Mouse (Mus musculus) lung, postnatal 36 days (tissue): ENCODE measurements around the gene Ndufb7.

ENCODE experiments used
- DNase-seq: peaks from one replicate; pipeline ENCODE4 v3.0.0; 2022; ENCODE audit warnings: mixed read lengths

Ndufb7 gene

DNA sequence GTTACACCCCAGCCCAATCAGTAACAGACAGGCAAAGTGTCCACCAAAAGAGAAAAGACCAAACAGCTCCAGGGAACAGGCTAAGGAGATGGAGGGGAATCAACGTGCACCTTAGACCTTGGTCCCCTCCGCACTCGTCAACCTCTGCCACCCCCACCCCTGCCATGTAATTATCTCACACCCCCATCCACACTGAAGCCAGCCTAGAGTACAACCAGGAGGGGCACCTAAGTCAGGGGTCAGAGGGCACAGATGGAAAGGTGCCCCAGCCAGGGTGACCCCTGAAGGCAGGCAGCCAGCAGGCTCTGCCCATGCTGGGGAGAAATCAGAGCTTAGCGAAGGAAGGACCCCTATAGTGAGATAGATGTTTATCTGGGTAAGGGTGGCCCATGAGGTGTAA lies 10.4 kb downstream of the Ndufb7 start:
- DNase-seq, result no peak

DNA sequence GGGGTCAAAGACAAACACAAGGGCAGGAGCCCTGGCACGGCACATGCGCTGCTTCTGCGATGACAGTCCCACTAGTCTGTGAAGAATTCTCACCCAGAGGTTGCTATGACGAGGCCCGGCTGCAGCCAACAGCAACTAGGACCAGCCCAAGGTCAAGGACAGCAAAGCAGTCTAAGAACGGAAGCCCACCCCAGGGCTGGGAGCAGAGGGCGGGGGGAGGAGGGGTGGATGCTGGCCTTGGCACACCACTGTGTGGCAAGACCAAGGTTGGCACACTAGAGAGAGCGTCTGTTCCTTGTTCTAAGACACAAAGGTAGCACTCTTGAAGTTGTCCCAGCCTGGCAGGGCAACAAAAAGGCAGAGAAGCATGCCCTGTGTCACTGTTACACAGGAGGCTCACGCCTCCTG lies 10.9 kb downstream of the Ndufb7 start:
- no peak for DNase-seq

DNA sequence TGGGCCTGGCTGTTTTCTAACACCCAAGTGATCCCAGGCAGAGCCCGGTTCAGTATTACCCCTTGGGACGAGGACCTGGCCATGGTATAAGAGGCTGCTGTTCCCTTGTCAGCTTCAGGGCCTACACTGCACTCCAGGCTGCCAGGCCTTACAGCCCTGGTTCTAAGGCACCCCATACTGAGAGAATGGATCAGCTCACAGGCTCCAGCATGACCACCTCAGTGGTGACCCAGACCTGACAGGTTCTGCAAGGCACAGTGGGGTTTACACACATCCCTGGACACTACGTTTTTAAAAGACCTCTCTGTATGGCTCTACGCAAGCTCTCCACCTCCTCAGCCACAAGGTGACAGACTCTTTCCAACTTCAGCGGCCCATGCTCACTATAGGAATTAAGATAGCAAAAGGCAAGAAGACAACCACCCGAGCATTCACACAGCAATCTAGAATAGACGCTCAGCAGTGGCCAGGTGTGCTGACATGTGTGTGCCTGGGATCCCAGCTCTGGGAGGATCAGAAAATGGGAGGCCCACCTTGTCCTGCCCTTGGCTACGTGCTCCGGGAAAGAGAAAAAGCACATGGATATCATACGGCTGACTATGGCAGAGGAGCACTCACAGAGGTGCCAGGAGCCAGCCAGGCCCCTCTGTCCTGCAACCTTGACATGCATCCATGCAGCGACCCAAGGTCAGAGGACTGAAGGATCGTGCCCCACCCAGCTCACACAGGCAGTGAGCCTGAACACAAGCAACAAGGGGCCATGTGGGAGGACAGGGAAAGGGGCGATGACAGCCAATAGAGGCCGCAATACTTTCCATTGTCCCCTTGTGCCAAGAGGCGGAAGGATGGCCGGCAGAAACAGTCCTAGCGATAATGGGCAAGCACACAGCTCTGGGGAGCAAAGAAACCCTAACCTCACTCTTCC lies 11.9 kb downstream of the Ndufb7 start:
- DNase-seq, result no peak

DNA sequence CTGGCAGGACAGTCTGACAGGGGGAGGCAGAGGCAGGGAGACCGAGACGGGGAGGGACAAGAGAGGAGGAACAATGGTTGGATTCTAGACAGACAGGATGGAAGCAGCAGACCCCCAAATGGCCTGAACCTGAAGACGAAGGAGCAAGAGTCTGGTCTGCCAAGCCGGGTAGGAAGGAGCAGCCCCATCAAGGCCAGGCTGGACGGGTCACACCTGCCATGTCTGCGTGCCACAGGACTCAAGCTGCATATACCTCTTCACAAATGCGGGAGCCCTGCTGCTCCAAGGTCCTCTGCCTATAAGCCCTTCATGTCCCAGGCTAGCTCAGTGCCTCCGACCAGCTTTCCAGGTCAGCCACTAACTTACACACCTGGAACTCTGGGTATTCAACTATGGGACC lies 13.2 kb downstream of the Ndufb7 start:
- DNase-seq, result no peak

DNA sequence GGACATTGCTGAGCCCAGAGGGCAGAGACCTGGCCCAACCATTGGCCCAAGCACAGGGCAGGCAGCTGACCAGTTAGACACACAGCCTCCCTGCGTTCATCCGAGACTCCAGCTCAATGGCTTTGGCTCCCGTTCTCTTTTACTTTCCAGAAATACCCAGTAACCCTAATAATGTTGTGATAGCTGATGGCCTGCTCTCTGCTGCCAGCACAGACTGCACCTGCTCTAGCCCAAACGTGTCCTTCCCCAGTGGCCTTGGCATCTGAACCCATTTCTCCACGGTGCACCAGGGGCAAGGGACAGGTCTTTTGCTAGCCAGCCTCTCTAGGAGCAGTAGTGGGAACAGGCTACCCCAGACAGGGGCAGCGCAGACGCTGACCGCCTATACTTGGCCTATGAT lies 14.4 kb downstream of the Ndufb7 start:
- no peak for DNase-seq

DNA sequence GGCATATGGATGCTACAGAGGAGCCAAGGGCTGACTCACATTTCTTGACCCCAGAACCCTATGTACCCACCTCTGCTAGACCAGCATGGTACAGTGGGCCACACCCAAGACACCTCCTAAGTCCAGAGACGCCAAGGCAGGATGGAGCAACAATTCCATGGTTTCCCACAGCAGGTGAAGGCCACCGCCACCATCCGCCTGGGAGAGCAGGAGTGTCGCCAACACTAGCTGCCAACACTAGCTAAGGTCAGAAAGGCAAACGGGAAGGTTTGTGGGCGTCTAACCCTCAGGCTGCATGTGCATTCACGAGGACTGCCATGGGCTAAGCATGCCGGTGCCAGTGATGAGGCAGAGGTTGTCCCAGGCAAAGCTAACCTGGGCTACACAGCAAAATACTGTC lies 15.8 kb downstream of the Ndufb7 start:
- DNase-seq, result no peak

DNA sequence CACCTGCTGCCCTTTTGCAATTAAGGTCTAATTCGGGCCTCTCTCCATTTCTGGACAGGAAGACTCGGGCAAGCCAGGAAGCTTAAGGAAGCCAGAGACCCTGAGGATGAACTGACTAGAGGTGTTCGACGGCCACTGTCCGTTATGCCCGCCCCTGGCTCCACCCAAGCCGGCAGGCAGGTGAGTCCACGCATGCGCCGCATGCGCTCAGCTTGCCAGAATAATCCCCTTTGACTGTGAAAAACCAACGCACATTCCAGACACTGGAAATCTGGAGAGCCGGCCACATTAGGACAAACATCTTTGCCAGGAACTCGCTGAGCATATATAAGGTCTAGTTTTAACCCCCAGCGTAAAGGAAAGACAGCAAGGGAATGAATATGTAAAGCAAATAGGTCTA lies 16.8 kb downstream of the Ndufb7 start:
- DNase-seq, result no peak

DNA sequence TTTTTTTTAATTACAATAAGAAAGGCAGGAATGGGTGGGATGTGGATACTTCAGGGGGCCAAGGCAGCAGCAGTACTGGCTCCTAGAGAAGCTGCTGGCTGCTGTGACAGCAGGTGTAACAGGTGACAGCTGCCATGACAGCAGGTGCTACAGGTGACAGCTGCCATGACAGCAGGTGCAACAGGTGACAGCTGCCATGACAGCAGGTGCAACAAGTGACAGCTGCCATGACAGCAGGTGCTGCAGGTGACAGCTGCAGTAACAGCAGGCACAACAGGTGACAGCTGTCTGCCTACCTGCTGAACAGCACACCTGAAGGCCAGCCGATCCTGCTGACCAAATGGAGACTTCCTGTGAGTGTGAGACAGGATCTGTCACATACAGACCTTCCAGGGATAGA lies 18.3 kb downstream of the Ndufb7 start:
- DNase-seq, result no peak

DNA sequence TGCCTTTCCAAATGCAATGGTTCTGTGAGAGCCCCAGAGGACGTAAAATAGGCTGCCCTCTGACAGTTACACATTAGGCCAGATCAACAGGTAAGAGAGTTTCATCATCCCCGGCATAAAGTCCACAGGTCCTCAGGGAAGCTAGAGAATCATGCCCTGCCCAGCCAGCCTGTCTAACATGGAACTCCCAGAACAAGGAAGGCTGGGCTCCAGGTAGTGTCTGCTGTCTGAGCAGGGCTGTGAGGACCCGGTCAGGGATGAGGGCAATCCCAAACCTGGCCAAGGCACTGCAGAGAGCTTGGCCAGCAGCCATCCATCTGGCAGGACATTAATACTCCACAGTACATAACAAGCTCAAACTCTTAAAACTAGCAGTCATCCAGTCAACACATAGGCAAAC lies 18.9 kb downstream of the Ndufb7 start:
- DNase-seq, result no peak

DNA sequence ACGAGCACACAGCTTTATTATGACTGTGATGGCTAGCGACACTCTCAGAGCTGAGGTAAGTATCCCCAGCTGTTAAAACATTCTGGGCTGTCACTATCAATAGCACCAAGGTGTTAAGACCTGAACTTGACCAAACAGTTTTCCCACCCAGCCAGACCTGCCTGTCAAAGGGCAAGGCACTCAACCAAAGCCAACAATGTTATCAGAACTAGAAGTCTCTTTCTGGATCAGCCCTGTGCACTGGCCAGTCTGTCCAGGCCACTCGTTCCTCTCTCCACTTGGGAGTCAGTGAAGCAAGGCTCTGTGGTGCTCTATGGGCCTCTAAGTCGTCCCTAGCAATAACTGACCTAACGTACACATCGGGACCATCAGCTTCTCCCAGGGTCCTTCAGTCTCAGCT lies 21.2 kb downstream of the Ndufb7 start:
- DNase-seq, result no peak

DNA sequence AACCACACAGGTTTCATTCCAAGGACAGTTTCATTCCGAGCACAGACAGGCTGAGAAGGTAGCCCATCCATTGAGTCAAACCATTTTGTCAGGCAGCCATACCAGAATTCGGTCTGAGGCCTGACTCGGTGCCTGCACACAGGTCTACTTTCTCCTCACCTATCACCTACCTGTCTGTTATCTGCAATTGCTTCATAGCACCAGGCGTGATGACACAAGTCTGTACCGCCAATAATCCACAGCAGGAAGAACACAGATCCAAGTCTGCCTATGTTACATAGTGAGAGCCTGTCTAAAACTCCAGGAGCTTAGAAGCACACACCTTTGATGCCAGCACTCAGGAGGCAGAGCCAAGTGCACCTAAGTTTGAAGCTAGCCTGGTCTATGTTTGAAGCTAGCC lies 22.4 kb downstream of the Ndufb7 start:
- no peak for DNase-seq

DNA sequence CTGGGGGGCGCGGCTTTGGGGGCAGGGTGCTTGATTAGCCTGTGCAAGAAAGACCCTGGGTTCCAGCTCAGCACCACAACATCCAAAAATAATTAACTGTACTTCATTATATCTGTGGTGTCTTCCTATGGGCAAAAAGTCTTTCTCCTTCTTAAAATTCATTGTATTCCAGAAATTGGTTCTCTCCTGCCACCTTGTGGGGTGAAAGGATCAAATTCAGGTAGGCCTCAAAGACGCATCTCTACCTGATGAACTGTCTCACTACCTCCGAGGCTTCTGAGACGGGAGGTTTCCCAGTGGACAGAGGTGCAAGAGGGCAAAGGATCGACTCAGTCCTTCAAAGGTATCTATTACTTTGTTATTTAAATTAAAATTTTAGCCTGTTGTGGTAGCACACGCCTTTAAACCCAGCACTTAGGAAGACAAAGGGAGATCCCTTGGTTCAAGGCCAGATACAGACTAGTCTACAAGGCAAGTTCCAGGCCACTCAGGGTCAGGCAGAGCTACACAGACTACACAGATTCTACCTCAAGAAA lies 24.1 kb downstream of the Ndufb7 start:
- DNase-seq, result no peak

DNA sequence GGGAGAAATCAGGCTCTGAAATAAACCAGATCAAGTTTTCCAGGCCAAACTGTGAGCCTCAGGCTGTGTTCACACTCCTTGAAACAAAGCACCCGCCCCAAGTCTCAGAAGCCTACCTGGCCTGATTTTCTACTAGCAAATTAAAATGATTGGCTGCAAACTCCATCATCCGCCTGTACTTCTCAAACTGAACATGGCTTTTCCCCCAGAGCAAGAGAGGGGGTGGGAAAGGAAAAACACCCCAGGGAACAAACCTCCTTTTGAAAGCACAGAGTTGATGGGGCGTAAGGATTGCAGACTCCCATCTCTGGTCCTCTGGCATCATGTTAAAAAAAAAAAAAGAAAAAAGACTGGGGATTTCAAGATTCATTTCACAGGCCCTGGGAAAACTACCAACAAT lies 26.2 kb downstream of the Ndufb7 start:
- no peak for DNase-seq

DNA sequence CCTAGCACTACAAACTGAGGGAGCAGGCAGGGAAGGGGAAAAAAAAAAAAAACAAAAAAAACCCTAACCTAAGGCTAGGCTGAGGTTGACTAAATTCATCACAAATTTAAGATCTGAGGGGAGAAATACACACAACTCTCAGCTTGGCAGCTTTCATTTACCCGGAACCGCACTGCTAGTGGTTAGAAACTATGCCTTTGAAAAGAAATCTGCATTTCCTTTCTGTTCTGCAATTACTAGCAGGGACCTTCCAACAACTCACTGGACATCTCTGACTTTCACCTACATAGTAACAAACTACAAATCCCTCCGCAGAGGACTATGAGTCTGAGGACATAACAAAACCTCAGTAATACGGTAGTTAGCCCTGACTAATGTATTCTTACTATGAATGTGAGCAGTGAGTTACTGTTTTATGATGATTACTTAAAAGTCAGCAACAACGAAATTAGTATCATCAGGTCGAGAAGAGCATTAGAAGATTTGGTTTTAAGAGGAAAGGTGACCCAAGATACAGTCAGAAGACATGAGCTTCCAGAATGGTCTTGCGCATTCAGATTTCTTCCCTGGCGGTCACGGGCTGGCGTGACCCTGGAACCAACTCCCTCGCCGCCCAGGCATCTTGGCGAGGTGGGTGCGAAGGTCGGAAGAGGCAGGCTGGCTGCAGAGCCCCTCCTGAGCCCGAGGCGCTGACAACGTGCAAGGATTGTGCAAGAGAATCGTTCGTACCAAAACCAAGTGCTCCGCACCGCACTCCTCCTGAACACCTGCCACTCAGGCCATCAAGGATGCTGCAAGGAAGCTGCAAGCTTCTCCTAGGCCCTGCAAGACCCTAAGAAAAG lies 27.1 kb downstream of the Ndufb7 start:
- no peak for DNase-seq

DNA sequence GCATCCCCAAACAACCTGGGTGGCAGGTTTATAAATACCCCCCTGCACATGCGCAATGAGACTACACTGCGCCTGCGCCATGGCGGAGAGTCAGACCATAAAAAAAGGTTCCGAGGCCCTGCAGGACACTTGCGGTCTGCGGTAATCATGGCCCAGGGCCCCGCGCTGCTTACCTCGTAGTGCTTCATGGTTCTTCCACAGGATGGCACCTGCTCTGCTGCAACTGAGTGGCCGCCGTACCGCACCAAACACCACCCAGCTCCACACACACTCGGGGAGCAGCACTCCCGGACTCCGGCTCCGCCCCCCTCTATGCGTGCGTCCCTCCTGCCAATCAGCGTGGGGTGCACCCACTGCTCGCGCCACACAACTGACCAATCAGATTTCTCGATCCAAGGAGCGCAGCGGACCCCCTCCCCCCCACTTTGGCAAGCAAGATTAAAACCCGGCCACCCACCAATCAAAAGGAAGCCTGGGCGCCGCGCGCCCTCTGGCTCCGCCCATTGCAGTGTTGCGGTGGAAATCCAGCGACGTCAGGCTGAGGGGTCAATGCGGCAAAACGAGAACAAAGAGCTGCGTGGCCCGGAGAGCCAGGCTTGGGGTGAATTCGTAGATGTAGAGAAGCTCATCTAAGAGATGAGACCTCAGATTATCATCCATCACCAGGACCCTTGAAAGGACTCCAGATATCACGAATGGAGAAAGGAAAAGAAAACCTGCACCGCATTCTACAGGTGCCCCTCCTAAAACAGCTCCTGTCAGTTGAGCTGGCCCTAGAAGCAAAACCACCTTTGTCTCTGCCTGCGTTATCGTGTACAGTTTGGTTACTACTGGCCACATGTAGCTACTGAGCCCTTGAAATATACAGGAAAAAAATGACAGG lies 27.9 kb downstream of the Ndufb7 start:
- peak; percentile 99 for DNase-seq

DNA sequence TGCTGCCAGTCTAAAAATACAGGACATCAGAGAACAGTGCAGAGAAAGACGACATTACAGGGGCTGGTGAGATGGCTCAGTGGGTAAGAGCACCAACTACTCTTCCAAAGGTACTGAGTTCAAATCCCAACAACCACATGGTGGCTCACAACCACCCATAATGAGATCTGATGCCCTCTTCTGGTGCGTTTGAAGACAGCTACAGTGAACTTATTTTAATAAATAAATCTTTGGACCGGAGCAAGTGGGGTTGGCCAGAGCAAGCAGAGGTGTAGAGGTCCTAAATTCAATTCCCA lies 28.5 kb downstream of the Ndufb7 start:
- peak; percentile 35 for DNase-seq

DNA sequence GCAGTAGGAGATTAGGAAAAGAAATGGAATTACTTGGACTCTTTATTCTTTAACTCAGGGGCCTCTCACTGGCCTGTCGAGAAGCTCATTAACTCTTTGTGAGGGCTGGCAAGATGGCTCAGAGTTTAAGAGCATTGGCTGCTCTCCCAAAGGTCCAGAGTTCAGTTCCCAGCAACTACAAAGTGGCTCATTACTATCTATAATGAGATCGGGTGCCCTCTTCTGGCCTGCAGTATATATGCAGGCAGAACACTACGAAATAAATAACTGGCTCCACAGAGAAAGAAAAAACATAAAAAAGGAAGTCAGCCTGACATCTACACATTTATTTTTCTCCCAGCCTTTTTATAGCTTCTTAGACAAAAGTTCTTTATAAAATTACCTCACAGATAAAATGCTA lies 29.9 kb downstream of the Ndufb7 start:
- DNase-seq, result peak; percentile 57

DNA sequence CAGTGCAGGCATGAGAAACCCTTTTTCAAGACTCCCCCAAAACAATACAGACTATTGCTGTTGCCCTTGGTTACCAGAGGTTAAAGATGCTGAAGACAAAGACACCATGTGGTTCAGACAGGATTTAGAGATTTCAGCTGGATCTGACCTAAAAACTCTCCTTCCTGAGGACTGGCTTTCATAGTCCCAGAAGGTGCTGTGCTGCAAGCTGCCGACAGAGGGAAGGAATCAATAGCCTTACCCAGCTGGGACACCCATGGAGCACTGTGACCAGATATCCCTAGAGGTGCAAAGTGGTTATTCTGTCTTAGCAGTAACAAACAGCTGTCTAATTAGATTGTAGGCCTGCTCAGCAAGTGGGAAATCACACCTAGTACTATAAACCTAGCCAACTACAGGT lies 31.7 kb downstream of the Ndufb7 start:
- DNase-seq, result no peak

DNA sequence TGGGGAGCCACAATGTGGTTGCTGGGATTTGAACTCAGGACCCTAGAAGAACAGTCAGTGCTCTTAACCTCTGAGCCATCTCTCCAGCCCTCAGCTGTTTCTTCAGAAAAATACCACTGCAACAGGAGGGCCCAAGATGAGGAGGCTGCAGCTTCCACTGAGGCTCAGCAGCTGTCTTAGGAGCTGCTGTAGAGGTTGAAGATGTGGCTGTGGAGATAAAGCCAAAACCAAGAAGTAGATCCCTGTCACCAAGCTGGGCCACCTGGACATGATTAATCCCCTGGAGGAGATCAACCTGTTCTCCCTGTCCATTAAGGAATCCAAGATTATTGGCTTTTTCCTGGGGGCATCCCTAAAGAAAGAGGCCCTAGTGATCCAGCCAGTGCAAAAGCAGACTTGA lies 33.3 kb downstream of the Ndufb7 start:
- DNase-seq, result no peak

DNA sequence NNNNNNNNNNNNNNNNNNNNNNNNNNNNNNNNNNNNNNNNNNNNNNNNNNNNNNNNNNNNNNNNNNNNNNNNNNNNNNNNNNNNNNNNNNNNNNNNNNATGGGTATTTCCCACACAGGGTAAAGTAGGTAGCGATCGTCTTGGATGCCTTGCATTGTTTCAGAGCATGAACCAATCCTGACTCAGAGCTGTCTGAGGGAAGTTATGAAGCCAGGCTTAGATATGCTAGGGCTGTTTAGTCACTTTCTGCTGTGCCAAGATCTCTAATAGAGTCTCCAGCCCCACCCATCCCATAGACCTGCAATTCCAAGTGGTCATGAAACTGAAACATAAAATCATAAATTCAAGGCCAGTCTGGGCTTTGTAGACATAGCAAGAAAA lies 36.2 kb downstream of the Ndufb7 start:
- no peak for DNase-seq

DNA sequence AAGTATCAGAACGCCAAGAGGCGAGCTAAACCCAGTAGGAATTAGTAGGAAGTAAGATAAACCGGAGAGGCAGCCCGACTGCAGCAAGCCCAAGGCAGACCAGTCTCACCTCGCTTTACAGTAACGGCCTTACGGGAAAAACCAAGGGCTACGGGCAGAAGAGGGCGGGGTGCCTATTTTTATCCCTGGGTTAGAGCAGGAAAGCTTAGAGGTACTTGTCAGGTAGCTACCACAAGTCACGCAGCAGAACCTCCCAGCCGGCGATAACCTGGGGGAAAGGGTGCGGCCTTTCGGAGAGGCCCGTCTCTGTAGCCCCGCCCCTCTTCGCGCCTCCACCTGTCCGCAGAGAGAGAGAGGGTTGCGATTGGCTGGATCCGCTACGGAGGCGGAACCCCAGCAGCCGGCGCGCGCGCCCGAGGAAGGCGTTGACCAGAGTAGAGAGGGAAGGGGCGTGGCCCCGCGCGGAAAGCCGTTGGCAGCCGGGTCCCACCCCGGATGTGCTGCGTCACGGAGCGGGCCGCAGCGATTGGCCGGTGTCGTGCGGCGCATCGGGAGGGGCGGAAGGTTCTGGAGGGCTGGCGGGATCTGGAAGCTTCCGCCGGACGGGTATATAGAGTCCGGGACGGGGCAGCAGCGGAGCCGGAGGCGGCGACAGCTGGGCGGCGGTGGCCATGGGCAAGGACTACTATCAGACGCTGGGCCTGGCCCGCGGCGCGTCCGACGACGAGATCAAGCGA lies 41.4 kb downstream of the Ndufb7 start, which contains the start of the genes Tecr and Dnajb1:
Tecr (minus strand) TSS at position 311 of the 737 bp plus-strand sequence.
Dnajb1 (plus strand) TSS at position 533 of the 737 bp plus-strand sequence.
- DNase-seq, result peak; percentile 100

DNA sequence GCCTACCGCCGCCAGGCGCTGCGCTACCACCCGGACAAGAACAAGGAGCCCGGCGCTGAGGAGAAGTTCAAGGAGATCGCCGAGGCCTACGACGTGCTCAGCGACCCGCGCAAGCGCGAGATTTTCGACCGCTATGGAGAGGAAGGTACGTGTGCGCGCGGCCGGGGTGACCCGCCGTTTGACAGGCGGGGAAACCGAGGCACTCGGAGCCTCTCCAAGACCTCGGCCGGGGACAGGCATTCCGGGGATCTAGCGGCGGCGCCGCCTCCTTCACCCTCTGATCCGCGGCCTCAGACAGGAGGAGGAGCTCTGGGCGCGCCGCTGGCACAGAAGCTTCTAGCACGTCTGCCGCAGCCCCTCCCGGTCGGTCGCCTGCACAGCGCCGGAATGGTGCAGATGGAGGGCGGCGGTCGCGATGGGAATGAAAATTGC lies 41.9 kb downstream of the Ndufb7 start:
- peak; percentile 90 for DNase-seq
